Comparison of ENCODE assay signal across 31 mouse cellular contexts in the genomic region with DNA sequence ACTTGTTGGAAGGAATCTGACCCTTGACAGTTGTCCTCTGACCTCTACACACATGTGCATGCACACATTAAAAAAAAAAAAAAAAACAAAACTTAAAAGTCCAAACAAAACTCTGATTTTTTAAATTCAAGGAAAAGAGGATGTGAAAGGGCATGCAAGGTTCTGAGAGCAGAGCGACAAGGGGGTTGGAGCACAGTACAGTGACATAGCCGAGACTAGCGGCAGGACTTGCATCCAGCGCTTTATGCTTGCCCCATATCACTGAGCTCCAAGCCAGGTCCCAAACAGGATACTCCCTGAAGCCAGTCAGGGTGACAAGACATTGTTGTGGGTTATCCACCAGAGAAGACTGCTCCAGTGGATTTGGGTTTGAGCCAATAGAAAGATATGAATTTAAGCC. TPM values are rescaled to one million over a fixed set of nuclear protein-coding genes. Genes with fewer than 3 reads are reported as not detected.
DNase-seq lines count a peak whose midpoint lies in the region; ATAC-seq and TF ChIP-seq lines count a peak whose summit lies in the region.
"Had no signal": no experiment of that assay in that cellular context is flagged by ENCODE, and none has a peak within 500 bp of the region (broad histone marks: within the 10 kb centered on the region; RNA-seq: fewer than 3 reads in every experiment).

No protein-coding gene starts in this region.

- 10% methylated on average over 4 of the region's 4 CpGs for WGBS in liver, adult 2 months
- 75% methylated on average over 4 of the region's 4 CpGs for WGBS in liver, embryonic 12.5 days (ENCODE audit: insufficient replicate concordance)
- WGBS in macrophage (ENCODE audit: missing documents): 46% methylated on average over 4 of the region's 4 CpGs

- no peak for ATAC-seq in liver, embryonic 12.5 days
- ATAC-seq in neutrophil, adult 5-6 weeks (ENCODE audit: extremely low read depth, insufficient number of reproducible peaks, low FRiP score, poor library complexity, severe bottlenecking): 0 out of 2 replicates have a peak, but pooled peaks have one; percentile 15
- ATAC-seq: inflammation-experienced regulatory T-cells, adult 6 months; Patski had no signal

- in situ Hi-C loops in CH12.LX (cut with MboI; ENCODE audit: low pct_ligation_motif_present, low pct_unique_long_range_greater_than_20kb, low sequenced_read_pairs): no loop called here

- no peaks in the 10 kb centered on the region; the same call in 1 of the 2 replicates for H3K79me2 ChIP-seq in liver, adult 2 months (ENCODE audit: control insufficient read depth, insufficient read depth, low read length)
- H3K79me2 ChIP-seq in CH12.LX (replicated peaks; ENCODE audit: control insufficient read depth, extremely low read depth, insufficient read depth, poor library complexity, severe bottlenecking) (peaks cover 52% of the 10 kb centered on the region), macrophage (ENCODE audit: inconsistent target) (peaks cover 91% of the 10 kb centered on the region)

- H3K36me3 ChIP-seq in liver, adult 2 months (ENCODE audit: control insufficient read depth, insufficient read depth, low read length): peaks cover 24% of the 10 kb centered on the region
- no peaks in the 10 kb centered on the region for H3K36me3 ChIP-seq in liver, embryonic 12.5 days
- H3K36me3 ChIP-seq in CH12.LX (replicated peaks in 1 of 2; ENCODE audit: control insufficient read depth in 1 of 2, insufficient read depth in 1 of 2, low read length in 1 of 2) (peaks cover 38 to 56% of the 10 kb centered on the region in 2 experiments), macrophage (ENCODE audit: inconsistent target) (peaks cover 20% of the 10 kb centered on the region)
- H3K36me3 ChIP-seq: embryonic facial prominence, embryonic 10.5 days; forebrain, embryonic 15.5 days; limb, embryonic 10.5 days; liver, embryonic 13.5 days; lung, embryonic 15.5 days; midbrain, embryonic 12.5 days had no signal

- no peak overlapping the region for H3K4me2 ChIP-seq in liver, embryonic 12.5 days
- peak overlapping the region; percentile 98 for H3K4me2 ChIP-seq in CH12.LX (ENCODE audit: insufficient read depth, low read depth, poor library complexity, severe bottlenecking)
- H3K4me2 ChIP-seq: forebrain, embryonic 15.5 days; hindbrain, embryonic 14.5 days; liver, embryonic 13.5 days; lung, embryonic 15.5 days; midbrain, embryonic 12.5 days had no signal

- no peaks in the 10 kb centered on the region for H3K27me3 ChIP-seq in liver, adult 2 months (ENCODE audit: control insufficient read depth, insufficient read depth, low read length)
- H3K27me3 ChIP-seq in liver, embryonic 12.5 days (replicated peaks): no peaks in the 10 kb centered on the region
- no peaks in the 10 kb centered on the region for H3K27me3 ChIP-seq in CH12.LX (replicated peaks)
- H3K27me3 ChIP-seq: forebrain, embryonic 15.5 days; liver, embryonic 13.5 days; lung, embryonic 15.5 days; midbrain, embryonic 12.5 days; Patski had no signal

- no peak for DNase-seq in liver, adult 2 months (ENCODE audit: extremely low read depth, low read depth, low spot score)
- DNase-seq in CH12.LX (ENCODE audit: extremely low read depth): peak; percentile 51
- DNase-seq in T-cell, adult 2 months (ENCODE audit: low spot score): no peak
- DNase-seq in gastrocnemius, adult 18-20 months (ENCODE audit: low spot score): no peak
- DNase-seq: adrenal gland, adult 2 months; cerebellum, adult 9-11 months; gastrocnemius, postnatal 10 days; heart, postnatal 4 days; liver, embryonic 13.5 days; lung, postnatal 36 days; retina, postnatal 1 day had no signal

- no peak for TF ChIP-seq RAD21 in CH12.LX (IDR thresholded peaks at IDR 0.05; ENCODE audit: low read depth, low read length)

- TF ChIP-seq CTCF in liver, adult 2 months (IDR thresholded peaks at IDR 0.05; ENCODE audit: low read depth, low read length): no peak
- TF ChIP-seq CTCF in CH12.LX (conservative IDR thresholded peaks at IDR 0.05 in 1 of 2, IDR thresholded peaks at IDR 0.05 in 1 of 2; ENCODE audit: low read depth in 2 of 2, low read length in 2 of 2): no peak

- peak overlapping the region; percentile 63 for H3K9ac ChIP-seq in liver, adult 2 months (ENCODE audit: low read depth, low read length)
- H3K9ac ChIP-seq in liver, embryonic 12.5 days: no peak overlapping the region
- H3K9ac ChIP-seq in CH12.LX (ENCODE audit: insufficient read depth, low read depth): peak overlapping the region; percentile 6; the same call in 1 of the 2 replicates
- H3K9ac ChIP-seq: forebrain, embryonic 15.5 days; hindbrain, embryonic 14.5 days; liver, embryonic 13.5 days; lung, embryonic 15.5 days; midbrain, embryonic 12.5 days had no signal

- H3K4me1 ChIP-seq in liver, adult 2 months (ENCODE audit: control insufficient read depth, insufficient read depth, low read length): peaks cover 33% of the 10 kb centered on the region
- peaks cover 9% of the 10 kb centered on the region; the same call in 1 of the 2 replicates for H3K4me1 ChIP-seq in liver, embryonic 12.5 days
- peaks cover 0 to 38% of the 10 kb centered on the region in 2 experiments; a peak in 3 of 4 replicates for H3K4me1 ChIP-seq in CH12.LX (ENCODE audit: control insufficient read depth in 1 of 2, insufficient read depth in 2 of 2)
- H3K4me1 ChIP-seq: limb, embryonic 10.5 days; lung, embryonic 15.5 days had no signal

- TF ChIP-seq EP300 in CH12.LX (IDR thresholded peaks at IDR 0.05; ENCODE audit: low read length): peak; percentile 75

- peak overlapping the region; percentile 93 for H3K27ac ChIP-seq in liver, adult 2 months (replicated peaks; ENCODE audit: insufficient read depth, low read depth, low read length)
- H3K27ac ChIP-seq in liver, embryonic 12.5 days: no peak overlapping the region
- H3K27ac ChIP-seq in CH12.LX (ENCODE audit: insufficient read depth, low read depth): peak overlapping the region; percentile 81
- peak overlapping the region; percentile 99 for H3K27ac ChIP-seq in macrophage
- H3K27ac ChIP-seq: embryonic facial prominence, embryonic 10.5 days; forebrain, embryonic 15.5 days; hindbrain, embryonic 14.5 days; kidney, postnatal 0 days; limb, embryonic 10.5 days; liver, embryonic 13.5 days; lung, embryonic 15.5 days; midbrain, embryonic 12.5 days had no signal

- no peak for TF ChIP-seq POLR2A in liver, adult 2 months (IDR thresholded peaks at IDR 0.05; ENCODE audit: extremely low read depth, insufficient read depth, low read length)
- TF ChIP-seq POLR2A in CH12.LX (IDR thresholded peaks at IDR 0.05; ENCODE audit: low read depth, low read length): no peak

- dilution Hi-C loops in CH12.LX (cut with MboI; ENCODE audit: extremely low pct_ligation_motif_present, extremely low pct_unique_long_range_greater_than_20kb, low sequenced_read_pairs): no loop called here

- peak overlapping the region; percentile 18; the same call in 1 of the 2 replicates for H3K4me3 ChIP-seq in liver, adult 2 months (ENCODE audit: insufficient read depth, low read depth, low read length)
- no peak overlapping the region for H3K4me3 ChIP-seq in liver, embryonic 12.5 days
- H3K4me3 ChIP-seq in CH12.LX (replicated peaks in 1 of 3; ENCODE audit: low read depth in 2 of 3, low read length in 2 of 3, poor library complexity in 1 of 3) (peak overlapping the region; percentile 36 to 66 (median 46)), macrophage (ENCODE audit: inconsistent target) (peak overlapping the region; percentile 77)
- H3K4me3 ChIP-seq: embryonic facial prominence, embryonic 10.5 days; forebrain, embryonic 15.5 days; limb, embryonic 10.5 days; liver, embryonic 13.5 days; lung, embryonic 15.5 days; midbrain, embryonic 12.5 days had no signal

- H3K9me3 ChIP-seq in liver, embryonic 12.5 days (replicated peaks): no peaks in the 10 kb centered on the region
- no peaks in the 10 kb centered on the region for H3K9me3 ChIP-seq in CH12.LX (replicated peaks; ENCODE audit: low read length)
- H3K9me3 ChIP-seq: embryonic facial prominence, embryonic 10.5 days; forebrain, embryonic 15.5 days; G1E; limb, embryonic 10.5 days; liver, embryonic 13.5 days; lung, embryonic 15.5 days; midbrain, embryonic 12.5 days had no signal

RNA-seq across cellular contexts. Expression of a gene that starts 4.2 kb away (rescaled TPM):
- total RNA-seq in liver, adult 2 months (2014; rRNA removed): 17.3 and 21.9 TPM in 2 replicates
- 16.3 and 18.2 TPM in 2 replicates for polyA plus RNA-seq in liver, adult 2 months (2012; rRNA removed)
- polyA plus RNA-seq in liver, embryonic 12.5 days (2016; fragmentation: Nextera tagmentation; extraction: Ambion mirVana): 3.7 and 4.1 TPM in 2 replicates
- 32.2 and 39.6 TPM in 2 replicates for total RNA-seq in CH12.LX (2012; rRNA removed)
- total RNA-seq in CH12.LX (2014; rRNA removed): 42.6 and 46.2 TPM in 2 replicates
- 34.4 and 41.9 TPM in 2 replicates for polyA plus RNA-seq in CH12.LX (2012; ENCODE audit: insufficient read length, low read depth)
- 1,000 to 10,000 TPM in 17 of 26 experiments, 100 to 1,000 TPM in 9; 315 to 2,085 (median 1,261) TPM for total RNA-seq in macrophage (2018; cell fraction: chromatin; rRNA removed)
- total RNA-seq in macrophage (2018; cell fraction: cytosol; rRNA removed): 100 to 1,000 TPM; 233 to 622 (median 484) TPM
- 1,000 to 10,000 TPM in 12 of 26 experiments, 100 to 1,000 TPM in 14; 360 to 1,596 (median 951) TPM for total RNA-seq in macrophage (2018; cell fraction: nucleus; rRNA removed)
- 444 to 687 TPM (median 596 TPM) in 3 replicates for polyA plus RNA-seq in macrophage (2018)
- 115 and 128 TPM in 2 replicates for total RNA-seq in neutrophil, adult 5-6 weeks (2017)
- 1 to 10 TPM in 1 of 2 experiments, under 1 TPM in 1; 0.80 to 1.1 TPM for total RNA-seq in gastrocnemius, adult 18-20 months (2021)

RNA-seq across cellular contexts. Expression of a gene that starts 11.9 kb away (rescaled TPM):
- total RNA-seq in liver, adult 2 months (2014; rRNA removed): not detected in 2 replicates
- 0.05 TPM in 1 of 2 replicates, not detected in the other for polyA plus RNA-seq in liver, adult 2 months (2012; rRNA removed)
- polyA plus RNA-seq in liver, embryonic 12.5 days (2016; fragmentation: Nextera tagmentation; extraction: Ambion mirVana): 7.9 and 8.4 TPM in 2 replicates
- total RNA-seq in CH12.LX (2012; rRNA removed) (not detected in 2 replicates), CH12.LX (2014; rRNA removed) (not detected in 2 replicates)
- polyA plus RNA-seq in CH12.LX (2012; ENCODE audit: insufficient read length, low read depth) (not detected in 2 replicates), macrophage (2018) (23.1 to 29.1 TPM (median 26.4 TPM) in 3 replicates)
- 10 to 100 TPM in 2 of 26 experiments, 1 to 10 TPM in 24; 1.8 to 12.0 (median 4.9) TPM for total RNA-seq in macrophage (2018; cell fraction: chromatin; rRNA removed)
- total RNA-seq in macrophage (2018; cell fraction: cytosol; rRNA removed): 10 to 100 TPM; 10.5 to 25.7 (median 18.3) TPM
- total RNA-seq in macrophage (2018; cell fraction: nucleus; rRNA removed): 10 to 100 TPM in 25 of 26 experiments, 1 to 10 TPM in 1; 5.4 to 27.0 (median 20.6) TPM
- total RNA-seq in neutrophil, adult 5-6 weeks (2017): 0.23 and 0.25 TPM in 2 replicates
- not detected for total RNA-seq in gastrocnemius, adult 18-20 months (2021)
- total RNA-seq: adrenal gland, adult 2 months; adrenal gland, postnatal 4 days; gastrocnemius, postnatal 10 days; heart, adult 18-20 months; heart, postnatal 4 days; layer of hippocampus, postnatal 14 days had no signal
- polyA plus RNA-seq: cortical plate, adult 2 months; forebrain, embryonic 15.5 days; hindbrain, embryonic 14.5 days; inflammation-experienced regulatory T-cells, adult 6 months; kidney, postnatal 0 days; limb, embryonic 10.5 days; lung, embryonic 15.5 days; midbrain, embryonic 12.5 days; Patski had no signal

RNA-seq across cellular contexts. Expression of a gene that starts 28.2 kb away (rescaled TPM):
- not detected in 2 replicates for total RNA-seq in liver, adult 2 months (2014; rRNA removed)
- not detected in 2 replicates for polyA plus RNA-seq in liver, adult 2 months (2012; rRNA removed)
- polyA plus RNA-seq in liver, embryonic 12.5 days (2016; fragmentation: Nextera tagmentation; extraction: Ambion mirVana): not detected in 2 replicates
- not detected in 2 replicates for total RNA-seq in CH12.LX (2012; rRNA removed)
- not detected in 2 replicates for total RNA-seq in CH12.LX (2014; rRNA removed)
- not detected in 2 replicates for polyA plus RNA-seq in CH12.LX (2012; ENCODE audit: insufficient read length, low read depth)
- total RNA-seq in macrophage (2018; cell fraction: chromatin; rRNA removed): 1 to 10 TPM in 6 of 26 experiments, not detected in 20; 1.1 to 3.8 (median 1.5) TPM
- 1 to 10 TPM in 5 of 26 experiments, under 1 TPM in 20, not detected in 1; 0.29 to 1.3 (median 0.58) TPM for total RNA-seq in macrophage (2018; cell fraction: cytosol; rRNA removed)
- 1 to 10 TPM in 15 of 26 experiments, under 1 TPM in 2, not detected in 9; 0.86 to 5.5 (median 1.8) TPM for total RNA-seq in macrophage (2018; cell fraction: nucleus; rRNA removed)
- 1.3 to 3.4 TPM (median 1.4 TPM) in 3 replicates for polyA plus RNA-seq in macrophage (2018)
- not detected in 2 replicates for total RNA-seq in neutrophil, adult 5-6 weeks (2017)
- not detected for total RNA-seq in gastrocnemius, adult 18-20 months (2021)
- total RNA-seq: adrenal gland, adult 2 months; adrenal gland, postnatal 4 days; G1E; gastrocnemius, postnatal 10 days; heart, adult 18-20 months; heart, postnatal 4 days; layer of hippocampus, postnatal 14 days had no signal
- polyA plus RNA-seq: adrenal gland, adult 2 months; cortical plate, adult 2 months; embryonic facial prominence, embryonic 10.5 days; forebrain, embryonic 15.5 days; G1E; hindbrain, embryonic 14.5 days; inflammation-experienced regulatory T-cells, adult 6 months; kidney, postnatal 0 days; limb, embryonic 10.5 days; liver, embryonic 13.5 days; lung, embryonic 15.5 days; midbrain, embryonic 12.5 days; neural tube, embryonic 11.5 days; Patski had no signal

RNA-seq across cellular contexts. Expression of a gene that starts 44.4 kb away (rescaled TPM):
- 0.07 TPM in 1 of 2 replicates, not detected in the other for total RNA-seq in liver, adult 2 months (2014; rRNA removed)
- polyA plus RNA-seq in liver, adult 2 months (2012; rRNA removed): not detected in 2 replicates
- polyA plus RNA-seq in liver, embryonic 12.5 days (2016; fragmentation: Nextera tagmentation; extraction: Ambion mirVana): 0.05 TPM in 1 of 2 replicates, not detected in the other
- total RNA-seq in CH12.LX (2012; rRNA removed): 5.4 and 6.4 TPM in 2 replicates
- 41.1 TPM in 2 replicates for total RNA-seq in CH12.LX (2014; rRNA removed)
- 33.3 and 36.6 TPM in 2 replicates for polyA plus RNA-seq in CH12.LX (2012; ENCODE audit: insufficient read length, low read depth)
- not detected for total RNA-seq in macrophage (2018; cell fraction: chromatin; rRNA removed)
- under 1 TPM in 8 of 26 experiments, not detected in 18; 0.05 to 0.13 (median 0.09) TPM for total RNA-seq in macrophage (2018; cell fraction: cytosol; rRNA removed)
- not detected for total RNA-seq in macrophage (2018; cell fraction: nucleus; rRNA removed)
- polyA plus RNA-seq in macrophage (2018): 0.13 TPM in 1 of 3 replicates, not detected in the others
- total RNA-seq in neutrophil, adult 5-6 weeks (2017): 0.58 and 0.98 TPM in 2 replicates
- not detected for total RNA-seq in gastrocnemius, adult 18-20 months (2021)
- total RNA-seq: adrenal gland, adult 2 months; adrenal gland, postnatal 4 days; G1E; gastrocnemius, postnatal 10 days; heart, adult 18-20 months; heart, postnatal 4 days; layer of hippocampus, postnatal 14 days had no signal
- polyA plus RNA-seq: adrenal gland, adult 2 months; cortical plate, adult 2 months; G1E; heart, embryonic 14.5 days; kidney, postnatal 0 days; limb, embryonic 10.5 days; liver, embryonic 13.5 days; lung, embryonic 15.5 days; midbrain, embryonic 12.5 days; neural tube, embryonic 11.5 days; Patski; testis, adult 2 months had no signal
